Mouse (Mus musculus): Measurements from ENCODE around the gene Pecr. TPM values are rescaled to one million over a fixed set of nuclear protein-coding genes. Genes with fewer than 3 reads are reported as not detected.

The Pecr gene
- total RNA-seq (2021): 1 to 10 TPM; 5.1 to 6.4 TPM
- long read RNA-seq, experiment 1, transcript Pecr-201 (8 exons, 1,186 nt): major isoform, 7 of 10 reads
- long read RNA-seq, experiment 1, partial matches to known transcripts: 0 of 10 reads
- long read RNA-seq, experiment 1, other reads (novel, unspliced or antisense): 2 of 10 reads
- long read RNA-seq, experiment 2, transcript Pecr-201 (8 exons, 1,186 nt): major isoform, 7 of 11 reads
- long read RNA-seq, experiment 2, partial matches to known transcripts: 0 of 11 reads
- long read RNA-seq, experiment 2, other reads (novel, unspliced or antisense): 4 of 11 reads

- DNase-seq (ENCODE audit: low spot score in 2 of 2): peak; percentile 91 to 93
Measured at GRCm38 (mm10) chr1:72283992-72284485, at the start of gene Pecr, which contains the start of gene Tmem169. Gene Pecr, minus strand, starts transcription at chr1:72284314. Gene Tmem169, plus strand, starts transcription at chr1:72284369.

GRCm38 (mm10) chr1:72326162-72326821, 42.2 kb upstream of the Pecr start:
- DNase-seq (ENCODE audit: low spot score in 2 of 2): no peak

GRCm38 (mm10) chr1:72323248-72323647, 39.1 kb upstream of the Pecr start:
- DNase-seq (ENCODE audit: low spot score in 2 of 2): no peak

GRCm38 (mm10) chr1:72320759-72321158, 36.6 kb upstream of the Pecr start:
- DNase-seq (ENCODE audit: low spot score in 2 of 2): no peak

- no peak for DNase-seq (ENCODE audit: low spot score in 2 of 2)
Measured at GRCm38 (mm10) chr1:72316901-72317300, 32.8 kb upstream of the Pecr start.

GRCm38 (mm10) chr1:72316409-72316808, 32.3 kb upstream of the Pecr start:
- no peak for DNase-seq (ENCODE audit: low spot score in 2 of 2)

GRCm38 (mm10) chr1:72315447-72315846, 31.3 kb upstream of the Pecr start:
- DNase-seq (ENCODE audit: low spot score in 2 of 2): no peak

GRCm38 (mm10) chr1:72313399-72314039, 29.4 kb upstream of the Pecr start:
- no peak for DNase-seq (ENCODE audit: low spot score in 2 of 2)

- no peak for DNase-seq (ENCODE audit: low spot score in 2 of 2)
Measured at GRCm38 (mm10) chr1:72312701-72313398, 28.7 kb upstream of the Pecr start.

GRCm38 (mm10) chr1:72309744-72310424, 25.8 kb upstream of the Pecr start:
- no peak for DNase-seq (ENCODE audit: low spot score in 2 of 2)

GRCm38 (mm10) chr1:72308919-72309318, 24.8 kb upstream of the Pecr start:
- DNase-seq (ENCODE audit: low spot score in 2 of 2): no peak

GRCm38 (mm10) chr1:72307317-72307798, 23.2 kb upstream of the Pecr start, which contains the start of gene Xrcc5:
Gene Xrcc5, plus strand, starts transcription at chr1:72307421.
- peak; percentile 91 to 93 for DNase-seq (ENCODE audit: low spot score in 2 of 2)

- peak; percentile 19 to 34 for DNase-seq (ENCODE audit: low spot score in 2 of 2)
Measured at GRCm38 (mm10) chr1:72306679-72307181, 22.6 kb upstream of the Pecr start.

GRCm38 (mm10) chr1:72306241-72306640, 22.1 kb upstream of the Pecr start:
- no peak for DNase-seq (ENCODE audit: low spot score in 2 of 2)

- DNase-seq (ENCODE audit: low spot score in 2 of 2): no peak
Measured at GRCm38 (mm10) chr1:72301845-72302244, 17.7 kb upstream of the Pecr start.

GRCm38 (mm10) chr1:72295746-72296145, 11.6 kb upstream of the Pecr start:
- no peak for DNase-seq (ENCODE audit: low spot score in 2 of 2)

GRCm38 (mm10) chr1:72293869-72294663, 10.0 kb upstream of the Pecr start:
- no peak for DNase-seq (ENCODE audit: low spot score in 2 of 2)

- no peak for DNase-seq (ENCODE audit: low spot score in 2 of 2)
Measured at GRCm38 (mm10) chr1:72291925-72292324, 7.8 kb upstream of the Pecr start.

- no peak for DNase-seq (ENCODE audit: low spot score in 2 of 2)
Measured at GRCm38 (mm10) chr1:72291421-72291820, 7.3 kb upstream of the Pecr start.
